Mouse (Mus musculus): ENCODE measurements around the gene Atp13a3. TPM values are rescaled to one million over a fixed set of nuclear protein-coding genes. Genes with fewer than 3 reads are reported as not detected.

Atp13a3 gene
- polyA plus RNA-seq, 1 experiment = 30.5 TPM

DNA sequence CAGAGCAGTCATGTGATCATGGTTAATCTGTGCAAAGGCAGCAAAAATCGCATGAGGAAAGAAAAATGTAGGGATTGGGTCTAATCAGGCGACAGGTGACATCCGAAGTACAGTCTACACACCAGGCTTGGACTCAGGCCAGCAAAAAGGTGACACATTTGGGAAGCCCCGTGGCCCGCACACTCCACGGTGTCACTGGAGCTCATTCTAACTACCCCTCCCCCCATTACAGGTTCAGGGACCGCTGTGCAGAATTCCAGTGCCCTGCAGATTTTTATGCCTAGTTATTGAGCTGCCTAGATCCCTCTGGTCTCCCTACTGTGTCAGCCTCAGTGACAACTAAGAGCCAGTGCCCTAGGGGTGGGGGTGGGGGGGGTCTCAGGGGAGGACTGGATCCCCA lies 108.3 kb downstream of the Atp13a3 start:
- H3K36me3 ChIP-seq (ENCODE audit: control insufficient read depth, insufficient read depth) = no peaks in the 10 kb centered on the region
- H3K27me3 ChIP-seq (ENCODE audit: control insufficient read depth, insufficient read depth, insufficient read length) = no peaks in the 10 kb centered on the region
- no peak overlapping the region for H3ac ChIP-seq (ENCODE audit: control insufficient read depth, insufficient read length, low read depth)
- TF ChIP-seq USF1 (IDR thresholded peaks at IDR 0.05; ENCODE audit: low read depth) = no peak
- TF ChIP-seq CTCF (IDR thresholded peaks at IDR 0.05; ENCODE audit: control insufficient read depth, insufficient read depth, insufficient read length) = no peak
- TF ChIP-seq MAX (IDR thresholded peaks at IDR 0.05) = no peak
- no peak for TF ChIP-seq CEBPB (IDR thresholded peaks at IDR 0.05; ENCODE audit: low read depth)
- TF ChIP-seq MYOG (IDR thresholded peaks at IDR 0.05; ENCODE audit: control insufficient read depth, extremely low read depth, insufficient read length) = no peak
- H3K79me2 ChIP-seq (ENCODE audit: control insufficient read depth, insufficient read depth) = no peaks in the 10 kb centered on the region
- H3K4me3 ChIP-seq (ENCODE audit: insufficient read depth, poor library complexity, severe bottlenecking) = no peak overlapping the region
- H3K79me3 ChIP-seq (ENCODE audit: low read depth) = no peaks in the 10 kb centered on the region

DNA sequence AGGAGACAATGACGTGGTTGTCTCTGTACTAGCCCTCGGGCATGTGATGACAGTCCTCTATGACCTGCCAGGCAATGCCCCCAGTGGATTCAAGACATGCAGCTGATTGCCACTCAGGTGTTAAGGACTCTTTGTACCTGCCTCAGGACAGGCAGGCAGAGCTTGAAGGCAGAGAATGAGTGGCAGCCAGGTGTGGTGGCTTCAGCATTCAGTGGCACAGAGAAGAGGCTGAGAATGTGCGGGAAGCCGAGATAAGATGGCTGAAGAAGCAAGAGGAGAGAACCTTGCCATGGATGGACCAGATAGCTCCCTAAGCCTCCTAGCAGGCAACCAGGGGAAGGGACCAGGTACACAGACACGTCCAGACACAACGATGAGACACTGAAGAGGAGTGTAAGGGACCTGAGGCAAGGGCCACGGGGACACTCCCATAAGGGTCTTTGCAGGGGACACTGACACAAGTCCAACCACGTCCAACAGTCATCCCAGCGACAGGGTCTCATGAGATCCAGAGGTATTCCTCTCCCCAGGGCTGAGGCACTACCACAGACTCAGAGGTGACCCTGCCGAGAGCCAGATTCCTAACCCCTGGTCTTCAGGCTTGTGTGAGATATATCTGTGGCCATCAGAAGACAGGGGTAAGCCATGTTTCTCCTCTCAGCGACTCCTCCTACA lies 109.0 kb downstream of the Atp13a3 start:
- H3K36me3 ChIP-seq (ENCODE audit: control insufficient read depth, insufficient read depth) = no peaks in the 10 kb centered on the region
- no peak overlapping the region for H3K4me3 ChIP-seq (ENCODE audit: insufficient read depth, poor library complexity, severe bottlenecking)
- no peak overlapping the region for H3ac ChIP-seq (ENCODE audit: control insufficient read depth, insufficient read length, low read depth)
- no peaks in the 10 kb centered on the region for H3K79me2 ChIP-seq (ENCODE audit: control insufficient read depth, insufficient read depth)
- H3K27me3 ChIP-seq (ENCODE audit: control insufficient read depth, insufficient read depth, insufficient read length) = no peaks in the 10 kb centered on the region
- TF ChIP-seq USF1 (IDR thresholded peaks at IDR 0.05; ENCODE audit: low read depth) (no peak), FOSL1 (IDR thresholded peaks at IDR 0.05; ENCODE audit: insufficient read depth, low read length, poor library complexity, severe bottlenecking) (no peak), MYOG (IDR thresholded peaks at IDR 0.05; ENCODE audit: control insufficient read depth, extremely low read depth, insufficient read length) (no peak), CTCF (IDR thresholded peaks at IDR 0.05; ENCODE audit: control insufficient read depth, insufficient read depth, insufficient read length) (no peak), MYOD1 (IDR thresholded peaks at IDR 0.05; ENCODE audit: control insufficient read depth, insufficient read length, low read depth) (no peak), MAX (IDR thresholded peaks at IDR 0.05) (no peak), CEBPB (IDR thresholded peaks at IDR 0.05; ENCODE audit: low read depth) (no peak)
- no peaks in the 10 kb centered on the region for H3K79me3 ChIP-seq (ENCODE audit: low read depth)

DNA sequence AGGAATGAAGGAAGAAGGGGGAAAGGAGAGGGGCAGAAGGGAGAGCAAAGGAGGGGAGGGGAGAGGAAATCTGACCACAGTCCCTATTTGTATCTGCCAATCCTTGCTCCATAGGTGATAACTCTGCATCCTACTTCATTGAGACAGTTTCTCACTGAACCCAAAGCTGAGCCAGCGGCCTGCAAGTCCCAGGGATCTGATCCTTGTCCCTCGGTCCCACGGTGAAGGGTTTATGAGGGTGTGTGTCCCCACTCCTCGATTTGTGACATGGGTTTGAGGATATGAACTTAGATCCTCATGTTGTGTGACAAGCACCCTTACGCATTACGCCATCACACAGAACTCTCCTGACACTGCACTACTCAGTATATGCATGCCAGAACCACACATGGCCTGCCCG lies 110.7 kb downstream of the Atp13a3 start:
- H3ac ChIP-seq (ENCODE audit: control insufficient read depth, insufficient read length, low read depth) = no peak overlapping the region
- H3K36me3 ChIP-seq (ENCODE audit: control insufficient read depth, insufficient read depth) = no peaks in the 10 kb centered on the region
- no peak for TF ChIP-seq CTCF (IDR thresholded peaks at IDR 0.05; ENCODE audit: control insufficient read depth, insufficient read depth, insufficient read length)
- TF ChIP-seq USF1 (IDR thresholded peaks at IDR 0.05; ENCODE audit: low read depth) = no peak
- no peak for TF ChIP-seq MAX (IDR thresholded peaks at IDR 0.05)
- TF ChIP-seq MYOG (IDR thresholded peaks at IDR 0.05; ENCODE audit: control insufficient read depth, extremely low read depth, insufficient read length) = no peak
- no peak for TF ChIP-seq MYOD1 (IDR thresholded peaks at IDR 0.05; ENCODE audit: control insufficient read depth, insufficient read length, low read depth)
- no peak for TF ChIP-seq FOSL1 (IDR thresholded peaks at IDR 0.05; ENCODE audit: insufficient read depth, low read length, poor library complexity, severe bottlenecking)
- TF ChIP-seq CEBPB (IDR thresholded peaks at IDR 0.05; ENCODE audit: low read depth) = no peak
- H3K4me3 ChIP-seq (ENCODE audit: insufficient read depth, poor library complexity, severe bottlenecking) = no peak overlapping the region
- no peaks in the 10 kb centered on the region for H3K79me3 ChIP-seq (ENCODE audit: low read depth)
- H3K79me2 ChIP-seq (ENCODE audit: control insufficient read depth, insufficient read depth) = no peaks in the 10 kb centered on the region
- H3K27me3 ChIP-seq (ENCODE audit: control insufficient read depth, insufficient read depth, insufficient read length) = peaks cover 3% of the 10 kb centered on the region

DNA sequence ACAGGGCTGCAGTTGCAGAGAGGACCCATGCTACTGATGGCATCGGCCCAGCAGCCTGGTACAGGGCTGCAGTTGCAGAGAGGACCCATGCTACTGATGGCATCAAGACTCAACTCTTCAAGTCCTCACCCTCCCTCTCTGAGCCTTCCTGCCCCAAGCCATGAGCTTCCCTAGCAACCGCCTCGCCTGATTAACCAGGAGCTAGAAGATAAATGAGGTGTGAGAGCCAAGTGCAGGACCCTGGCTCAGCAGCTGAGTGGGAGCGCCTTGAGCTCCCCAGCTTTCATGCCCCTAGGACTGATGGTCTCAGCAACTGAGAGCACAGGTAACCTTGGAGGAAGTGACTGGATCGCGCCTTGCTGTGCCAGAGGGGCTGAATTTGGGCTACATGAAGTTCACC lies 115.3 kb downstream of the Atp13a3 start:
- Histone ChIP-seq H3K36me3 (ENCODE audit: control insufficient read depth, insufficient read depth) (no peaks in the 10 kb centered on the region), H3K79me3 (ENCODE audit: low read depth) (no peaks in the 10 kb centered on the region), H3K27me3 (ENCODE audit: control insufficient read depth, insufficient read depth, insufficient read length) (peaks cover 3% of the 10 kb centered on the region), H3ac (ENCODE audit: control insufficient read depth, insufficient read length, low read depth) (no peak overlapping the region), H3K79me2 (ENCODE audit: control insufficient read depth, insufficient read depth) (no peaks in the 10 kb centered on the region), H3K4me3 (ENCODE audit: insufficient read depth, poor library complexity, severe bottlenecking) (no peak overlapping the region)
- TF ChIP-seq MYOG (IDR thresholded peaks at IDR 0.05; ENCODE audit: control insufficient read depth, extremely low read depth, insufficient read length) (no peak), CTCF (IDR thresholded peaks at IDR 0.05; ENCODE audit: control insufficient read depth, insufficient read depth, insufficient read length) (no peak), MAX (IDR thresholded peaks at IDR 0.05) (no peak), CEBPB (IDR thresholded peaks at IDR 0.05; ENCODE audit: low read depth) (no peak), FOSL1 (IDR thresholded peaks at IDR 0.05; ENCODE audit: insufficient read depth, low read length, poor library complexity, severe bottlenecking) (no peak), MYOD1 (IDR thresholded peaks at IDR 0.05; ENCODE audit: control insufficient read depth, insufficient read length, low read depth) (no peak), USF1 (IDR thresholded peaks at IDR 0.05; ENCODE audit: low read depth) (no peak)

DNA sequence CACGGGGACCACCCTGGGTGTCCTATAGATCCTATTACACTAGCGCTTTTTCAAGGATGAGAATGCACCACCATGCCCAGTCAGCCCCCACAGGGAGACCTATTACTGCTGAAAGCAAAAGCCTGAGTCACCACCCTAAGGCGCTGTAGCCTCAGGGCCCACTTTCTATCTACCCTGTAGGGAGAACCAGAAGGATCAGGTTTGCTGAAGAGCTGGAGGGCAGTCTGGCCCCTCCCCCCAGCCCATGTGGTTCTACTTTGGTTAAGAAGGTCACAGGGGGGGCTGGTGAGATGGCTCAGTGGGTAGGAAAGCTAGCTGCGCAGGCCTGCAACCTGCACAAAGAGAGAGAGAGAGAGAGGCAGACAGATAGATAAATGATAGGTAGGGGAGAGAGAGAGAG lies 120.1 kb downstream of the Atp13a3 start:
- no peak for TF ChIP-seq USF1 (IDR thresholded peaks at IDR 0.05; ENCODE audit: low read depth)
- TF ChIP-seq CEBPB (IDR thresholded peaks at IDR 0.05; ENCODE audit: low read depth) = no peak
- no peak for TF ChIP-seq CTCF (IDR thresholded peaks at IDR 0.05; ENCODE audit: control insufficient read depth, insufficient read depth, insufficient read length)
- no peak for TF ChIP-seq MYOG (IDR thresholded peaks at IDR 0.05; ENCODE audit: control insufficient read depth, extremely low read depth, insufficient read length)
- no peak for TF ChIP-seq FOSL1 (IDR thresholded peaks at IDR 0.05; ENCODE audit: insufficient read depth, low read length, poor library complexity, severe bottlenecking)
- no peak for TF ChIP-seq MYOD1 (IDR thresholded peaks at IDR 0.05; ENCODE audit: control insufficient read depth, insufficient read length, low read depth)
- TF ChIP-seq MAX (IDR thresholded peaks at IDR 0.05) = no peak
- Histone ChIP-seq H3K27me3 (ENCODE audit: control insufficient read depth, insufficient read depth, insufficient read length) (peaks cover 3% of the 10 kb centered on the region), H3K4me3 (ENCODE audit: insufficient read depth, poor library complexity, severe bottlenecking) (no peak overlapping the region)

More for the DNA sequence above, 120.1 kb downstream of the Atp13a3 start:
- H3ac ChIP-seq (ENCODE audit: control insufficient read depth, insufficient read length, low read depth) = no peak overlapping the region
- H3K79me2 ChIP-seq (ENCODE audit: control insufficient read depth, insufficient read depth) = no peaks in the 10 kb centered on the region
- H3K36me3 ChIP-seq (ENCODE audit: control insufficient read depth, insufficient read depth) = no peaks in the 10 kb centered on the region
- no peaks in the 10 kb centered on the region for H3K79me3 ChIP-seq (ENCODE audit: low read depth)
